Mouse (Mus musculus): ENCODE results near the gene Hhipl1.

Hhipl1 gene

GRCm38 (mm10) chr12:108278221-108278918 lies 27.7 kb upstream of the Hhipl1 start:
- DNase-seq (ENCODE audit: low spot score), result no peak

GRCm38 (mm10) chr12:108284455-108285224 lies 21.4 kb upstream of the Hhipl1 start:
- no peak for DNase-seq (ENCODE audit: low spot score)

GRCm38 (mm10) chr12:108285225-108286011 lies 20.7 kb upstream of the Hhipl1 start:
- DNase-seq (ENCODE audit: low spot score), result no peak

GRCm38 (mm10) chr12:108286381-108286780 lies 19.7 kb upstream of the Hhipl1 start:
- no peak for DNase-seq (ENCODE audit: low spot score)

GRCm38 (mm10) chr12:108287011-108287410 lies 19.1 kb upstream of the Hhipl1 start:
- DNase-seq (ENCODE audit: low spot score), result no peak

GRCm38 (mm10) chr12:108288127-108288880 lies 17.8 kb upstream of the Hhipl1 start:
- DNase-seq (ENCODE audit: low spot score), result no peak

GRCm38 (mm10) chr12:108292419-108292818 lies 13.7 kb upstream of the Hhipl1 start:
- DNase-seq (ENCODE audit: low spot score), result peak; percentile 80

GRCm38 (mm10) chr12:108292957-108293356 lies 13.1 kb upstream of the Hhipl1 start:
- DNase-seq (ENCODE audit: low spot score), result peak; percentile 69

GRCm38 (mm10) chr12:108294620-108295019 lies 11.4 kb upstream of the Hhipl1 start:
- no peak for DNase-seq (ENCODE audit: low spot score)

- DNase-seq (ENCODE audit: low spot score), result no peak
These were observed 9.0 kb upstream of the Hhipl1 start for GRCm38 (mm10) chr12:108297033-108297432.

- no peak for DNase-seq (ENCODE audit: low spot score)
These were observed 5.1 kb upstream of the Hhipl1 start for GRCm38 (mm10) chr12:108301006-108301405.

- DNase-seq (ENCODE audit: low spot score), result no peak
These were observed 2.2 kb upstream of the Hhipl1 start for GRCm38 (mm10) chr12:108303778-108304365.

GRCm38 (mm10) chr12:108305172-108305571 lies 898 bp upstream of the Hhipl1 start:
- no peak for DNase-seq (ENCODE audit: low spot score)

GRCm38 (mm10) chr12:108307553-108307952 lies 1.5 kb downstream of the Hhipl1 start:
- no peak for DNase-seq (ENCODE audit: low spot score)

- DNase-seq (ENCODE audit: low spot score), result no peak
These were observed 2.3 kb downstream of the Hhipl1 start for GRCm38 (mm10) chr12:108308363-108308856.

GRCm38 (mm10) chr12:108309116-108309794 lies 3.2 kb downstream of the Hhipl1 start:
- DNase-seq (ENCODE audit: low spot score), result no peak

GRCm38 (mm10) chr12:108310041-108310440 lies 4.0 kb downstream of the Hhipl1 start:
- no peak for DNase-seq (ENCODE audit: low spot score)

- no peak for DNase-seq (ENCODE audit: low spot score)
These were observed 4.5 kb downstream of the Hhipl1 start for GRCm38 (mm10) chr12:108310456-108311027.

- no peak for DNase-seq (ENCODE audit: low spot score)
These were observed 5.7 kb downstream of the Hhipl1 start for GRCm38 (mm10) chr12:108311741-108312290.

GRCm38 (mm10) chr12:108312432-108312851 lies 6.4 kb downstream of the Hhipl1 start:
- no peak for DNase-seq (ENCODE audit: low spot score)

Measured in testis, postnatal 14 days (tissue).